Mouse (Mus musculus): ENCODE results near the gene Tchhl1. TPM values are rescaled to one million over a fixed set of nuclear protein-coding genes. Genes with fewer than 3 reads are reported as not detected.
A peak's percentile ranks its signal among the peaks of the same experiment; 100 is the strongest.

Tchhl1 gene
- polyA plus RNA-seq, 1 experiment from 2014 or later, result not detected

DNA sequence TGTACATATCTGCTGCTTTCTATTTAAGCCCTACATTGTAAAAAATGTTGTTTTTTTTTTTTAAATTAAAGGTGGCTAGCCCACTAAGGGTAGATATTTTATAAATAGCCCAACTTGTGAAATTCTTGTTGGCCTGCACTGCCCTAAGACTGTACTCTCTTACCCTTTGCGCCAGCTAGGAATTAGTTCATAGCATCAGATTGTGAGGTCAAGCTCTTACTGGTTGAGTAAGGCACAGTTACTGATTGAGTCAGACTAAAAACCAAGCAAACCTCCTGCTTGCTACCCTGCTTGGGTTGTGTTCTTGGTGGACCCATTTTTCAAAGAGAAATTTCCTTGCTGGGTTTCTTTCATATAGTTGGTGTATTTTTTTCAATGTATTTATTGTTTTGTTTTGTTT, 43.2 kb downstream of the Tchhl1 start:
- WGBS, result 92% methylated on average over 1 of the region's 1 CpGs
- Histone ChIP-seq H3K36me3 (ENCODE audit: control insufficient read depth, insufficient read depth) (no peaks in the 10 kb centered on the region), H3K9me3 (replicated peaks; ENCODE audit: control insufficient read depth, low read length) (no peaks in the 10 kb centered on the region), H3K4me1 (ENCODE audit: control insufficient read depth, insufficient read depth, low read length) (no peaks in the 10 kb centered on the region), H3K27me3 (ENCODE audit: control insufficient read depth, insufficient read depth, low read length) (no peaks in the 10 kb centered on the region), H3K9ac (ENCODE audit: low read length) (no peak overlapping the region), H3K27ac (ENCODE audit: low read length) (no peak overlapping the region), H3K4me2 (ENCODE audit: low read depth, low read length) (no peak overlapping the region), H3K4me3 (ENCODE audit: low read length) (no peak overlapping the region)
- no peak for ATAC-seq (replicated peaks; ENCODE audit: extremely low read depth, insufficient read depth, low FRiP score)

DNA sequence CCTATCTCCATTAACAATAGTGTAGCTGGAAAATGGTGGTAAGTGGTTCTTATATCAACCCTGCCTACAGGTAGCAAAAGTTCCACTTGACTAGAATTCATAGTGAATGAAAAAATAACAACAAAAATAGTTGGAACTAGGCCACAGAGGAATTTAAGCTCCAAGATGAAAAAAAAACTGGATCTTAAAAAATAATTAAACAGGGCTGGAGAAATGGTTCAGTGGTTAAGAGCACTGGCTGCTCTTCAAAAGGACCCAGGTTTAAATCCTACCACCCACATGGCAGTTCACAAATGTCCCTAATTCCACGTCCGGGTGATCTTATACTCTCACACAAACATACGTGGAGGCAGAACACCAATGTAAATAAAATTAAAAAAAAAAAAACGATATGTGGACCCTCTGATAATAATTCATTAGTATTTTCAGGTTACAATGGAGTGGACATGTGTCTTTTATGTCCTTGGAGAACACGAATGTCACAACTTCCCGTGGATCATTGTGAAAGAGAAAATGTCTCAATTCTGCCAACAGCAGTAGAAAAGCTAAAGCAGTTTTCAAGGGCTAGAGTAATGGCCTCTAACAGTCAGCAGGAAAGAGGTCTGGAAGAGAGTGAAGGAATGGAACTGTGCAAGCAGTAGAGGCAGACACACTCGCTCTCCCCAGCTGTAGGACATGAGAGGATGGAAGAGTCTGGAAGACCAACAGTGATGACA, 44.0 kb downstream of the Tchhl1 start:
- 74% methylated on average over 7 of the region's 7 CpGs for WGBS
- Histone ChIP-seq H3K4me2 (ENCODE audit: low read depth, low read length) (no peak overlapping the region), H3K9me3 (replicated peaks; ENCODE audit: control insufficient read depth, low read length) (no peaks in the 10 kb centered on the region), H3K4me1 (ENCODE audit: control insufficient read depth, insufficient read depth, low read length) (no peaks in the 10 kb centered on the region), H3K4me3 (ENCODE audit: low read length) (no peak overlapping the region), H3K27me3 (ENCODE audit: control insufficient read depth, insufficient read depth, low read length) (no peaks in the 10 kb centered on the region), H3K9ac (ENCODE audit: low read length) (no peak overlapping the region), H3K27ac (ENCODE audit: low read length) (no peak overlapping the region), H3K36me3 (ENCODE audit: control insufficient read depth, insufficient read depth) (no peaks in the 10 kb centered on the region)
- ATAC-seq (replicated peaks; ENCODE audit: extremely low read depth, insufficient read depth, low FRiP score), result no peak

DNA sequence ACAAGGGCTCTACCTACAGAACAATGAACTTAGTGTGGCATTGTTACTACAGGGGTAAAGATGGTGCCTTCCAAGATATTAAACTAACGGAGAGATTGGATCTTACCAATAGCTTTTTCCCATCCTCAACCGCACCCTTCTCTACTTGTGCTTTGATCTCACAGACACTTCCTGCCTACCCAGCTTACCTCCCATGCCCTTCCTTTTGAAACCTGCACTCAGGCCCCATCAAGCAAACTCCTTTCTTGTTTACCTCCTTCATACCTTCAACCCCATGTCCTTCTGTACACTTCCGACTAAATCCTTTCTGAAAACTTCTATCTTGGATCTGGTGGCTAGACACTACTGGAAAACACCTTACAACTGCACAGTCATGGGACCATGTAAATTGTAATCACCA, 46.1 kb downstream of the Tchhl1 start:
- H3K9ac ChIP-seq (ENCODE audit: low read length), result no peak overlapping the region
- H3K9me3 ChIP-seq (replicated peaks; ENCODE audit: control insufficient read depth, low read length), result no peaks in the 10 kb centered on the region
- ATAC-seq (replicated peaks; ENCODE audit: extremely low read depth, insufficient read depth, low FRiP score), result no peak
- no peak overlapping the region for H3K4me3 ChIP-seq (ENCODE audit: low read length)
- no peaks in the 10 kb centered on the region for H3K27me3 ChIP-seq (ENCODE audit: control insufficient read depth, insufficient read depth, low read length)
- 82% methylated on average over 3 of the region's 3 CpGs for WGBS
- H3K27ac ChIP-seq (ENCODE audit: low read length), result no peak overlapping the region
- H3K4me1 ChIP-seq (ENCODE audit: control insufficient read depth, insufficient read depth, low read length), result no peaks in the 10 kb centered on the region
- H3K4me2 ChIP-seq (ENCODE audit: low read depth, low read length), result no peak overlapping the region
- no peaks in the 10 kb centered on the region for H3K36me3 ChIP-seq (ENCODE audit: control insufficient read depth, insufficient read depth)

DNA sequence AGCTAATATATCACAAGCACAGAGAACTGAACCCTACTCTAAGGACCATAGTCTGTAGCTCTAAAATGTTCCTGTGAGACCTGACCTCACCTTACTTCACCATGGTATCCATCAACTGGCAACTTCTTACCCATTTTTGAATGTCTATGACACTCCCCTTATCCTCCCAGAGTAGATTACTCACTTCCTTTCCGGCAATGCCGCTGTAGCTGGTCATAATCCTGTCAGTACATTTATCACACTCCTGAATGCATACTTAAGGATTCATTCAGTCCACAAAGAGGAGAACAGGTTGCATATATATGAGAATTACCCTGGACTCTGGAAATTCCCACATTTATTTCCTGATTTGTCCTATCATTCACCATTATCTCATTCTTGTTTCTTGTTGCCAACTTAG, 48.8 kb downstream of the Tchhl1 start:
- no peak for ATAC-seq (replicated peaks; ENCODE audit: extremely low read depth, insufficient read depth, low FRiP score)
- Histone ChIP-seq H3K27me3 (ENCODE audit: control insufficient read depth, insufficient read depth, low read length) (no peaks in the 10 kb centered on the region), H3K36me3 (ENCODE audit: control insufficient read depth, insufficient read depth) (no peaks in the 10 kb centered on the region), H3K27ac (ENCODE audit: low read length) (no peak overlapping the region), H3K9ac (ENCODE audit: low read length) (no peak overlapping the region), H3K4me3 (ENCODE audit: low read length) (no peak overlapping the region), H3K9me3 (replicated peaks; ENCODE audit: control insufficient read depth, low read length) (no peaks in the 10 kb centered on the region), H3K4me2 (ENCODE audit: low read depth, low read length) (no peak overlapping the region), H3K4me1 (ENCODE audit: control insufficient read depth, insufficient read depth, low read length) (peaks cover 7% of the 10 kb centered on the region)
- 59% methylated on average over 2 of the region's 2 CpGs for WGBS

DNA sequence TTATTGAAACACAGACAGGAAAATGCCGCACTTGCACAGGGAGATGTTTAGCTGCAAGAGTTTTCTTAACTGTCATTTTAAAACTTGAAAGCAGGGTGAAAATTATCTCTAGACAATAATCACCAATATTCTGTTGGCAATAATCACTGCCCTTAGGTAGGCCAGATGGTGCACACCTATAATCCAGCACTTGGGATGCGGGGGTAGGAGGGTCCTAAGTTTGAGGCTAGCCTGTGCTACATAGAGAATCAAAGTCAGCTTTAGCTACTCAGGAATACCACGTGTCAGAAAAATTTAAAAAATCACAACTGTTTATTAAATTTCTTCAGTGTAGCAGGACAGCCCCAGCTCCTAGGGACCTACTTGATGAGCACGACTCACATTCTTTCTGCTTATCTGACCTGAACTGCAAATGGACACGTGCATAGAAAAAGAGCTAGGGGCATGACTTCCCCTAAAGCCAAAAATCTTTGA, 51.3 kb downstream of the Tchhl1 start:
- Histone ChIP-seq H3K4me2 (ENCODE audit: low read depth, low read length) (peak overlapping the region; percentile 79), H3K27ac (ENCODE audit: low read length) (0 out of 2 replicates have a peak overlapping the region, but pooled peaks have one; percentile 7), H3K27me3 (ENCODE audit: control insufficient read depth, insufficient read depth, low read length) (no peaks in the 10 kb centered on the region), H3K4me1 (ENCODE audit: control insufficient read depth, insufficient read depth, low read length) (peaks cover 15% of the 10 kb centered on the region), H3K9me3 (replicated peaks; ENCODE audit: control insufficient read depth, low read length) (no peaks in the 10 kb centered on the region), H3K9ac (ENCODE audit: low read length) (peak overlapping the region; percentile 88), H3K4me3 (ENCODE audit: low read length) (peak overlapping the region; percentile 84), H3K36me3 (ENCODE audit: control insufficient read depth, insufficient read depth) (peaks cover 4% of the 10 kb centered on the region)
- 48% methylated on average over 5 of the region's 5 CpGs for WGBS
- no peak for ATAC-seq (replicated peaks; ENCODE audit: extremely low read depth, insufficient read depth, low FRiP score)

GRCm38 (mm10) chr3:93520330-93521193, 52.0 kb downstream of the Tchhl1 start, which contains the start of gene S100a11:
Gene S100a11, plus strand, starts transcription at chr3:93520488.
- Histone ChIP-seq H3K4me2 (ENCODE audit: low read depth, low read length) (peak within 1 kb of the TSS; percentile 79), H3K27me3 (ENCODE audit: control insufficient read depth, insufficient read depth, low read length) (no peaks in the 10 kb centered on the region), H3K27ac (ENCODE audit: low read length) (peak within 1 kb of the TSS; percentile 87), H3K4me3 (ENCODE audit: low read length) (peak within 1 kb of the TSS; percentile 84), H3K36me3 (ENCODE audit: control insufficient read depth, insufficient read depth) (peaks cover 4% of the 10 kb centered on the region), H3K9ac (ENCODE audit: low read length) (peak within 1 kb of the TSS; percentile 88), H3K4me1 (ENCODE audit: control insufficient read depth, insufficient read depth, low read length) (peaks cover 15% of the 10 kb centered on the region), H3K9me3 (replicated peaks; ENCODE audit: control insufficient read depth, low read length) (no peaks in the 10 kb centered on the region)
- ATAC-seq (replicated peaks; ENCODE audit: extremely low read depth, insufficient read depth, low FRiP score), result peak; percentile 96
- WGBS, result under 1% methylated on average over 38 of the region's 38 CpGs

Small RNAs within 50 kb of the gene (microRNA-seq; reads per million reads assigned to microRNA genes)
- not detected for gene Gm22752

Other genes starting within 250 kb of the Tchhl1 start
- gene Flg, start 195.2 kb upstream of the Tchhl1 start, polyA plus RNA-seq (2015; fragmentation: Nextera tagmentation; extraction: Ambion mirVana), result not detected in 2 replicates
- gene Hrnr, start 149.0 kb upstream of the Tchhl1 start, polyA plus RNA-seq (2015; fragmentation: Nextera tagmentation; extraction: Ambion mirVana), result 0.02 TPM in 1 of 2 replicates, not detected in the other
- 0.04 TPM in 1 of 2 replicates, not detected in the other for gene Rptn, start 75.1 kb upstream of the Tchhl1 start, polyA plus RNA-seq (2015; fragmentation: Nextera tagmentation; extraction: Ambion mirVana)
- 0.70 and 0.86 TPM in 2 replicates for gene Tchh, start 26.4 kb upstream of the Tchhl1 start, polyA plus RNA-seq (2015; fragmentation: Nextera tagmentation; extraction: Ambion mirVana)
- gene S100a11, start 51.7 kb downstream of the Tchhl1 start, polyA plus RNA-seq (2015; fragmentation: Nextera tagmentation; extraction: Ambion mirVana), result 709 and 778 TPM in 2 replicates
- 222 and 243 TPM in 2 replicates for gene S100a10, start 86.3 kb downstream of the Tchhl1 start, polyA plus RNA-seq (2015; fragmentation: Nextera tagmentation; extraction: Ambion mirVana)
- not detected in 2 replicates for gene Tdpoz2, start 183.9 kb downstream of the Tchhl1 start, polyA plus RNA-seq (2015; fragmentation: Nextera tagmentation; extraction: Ambion mirVana)
- not detected in 2 replicates for gene Tdpoz1, start 207.6 kb downstream of the Tchhl1 start, polyA plus RNA-seq (2015; fragmentation: Nextera tagmentation; extraction: Ambion mirVana)
- not detected in 2 replicates for gene Gm37596, start 224.3 kb downstream of the Tchhl1 start, polyA plus RNA-seq (2015; fragmentation: Nextera tagmentation; extraction: Ambion mirVana)

Measured in heart, embryonic 16.5 days (tissue).